Mouse (Mus musculus) ES-E14 (cell line): Measurements from ENCODE around the gene Cdh3. TPM values are rescaled to one million over a fixed set of nuclear protein-coding genes. Genes with fewer than 3 reads are reported as not detected.
"Not testable (repeated sequence)": the region's sequence is repeated elsewhere in the genome, so short reads cannot be mapped to it uniquely, and the experiment has no call there.

Experiments used
- DNase-seq: peaks from one replicate; pipeline ENCODE4 v3.0.0-alpha.2; 2013; ENCODE audit warnings: low read depth, low spot score
- H3K27ac ChIP-seq: 2 replicates; pipeline ENCODE4 v1.5.1; 2012; ENCODE audit warnings: low read depth, mild to moderate bottlenecking, low read length, moderate library complexity, mixed read lengths; ENCODE audit not compliant: poor library complexity, insufficient read depth, severe bottlenecking
- H3K36me3 ChIP-seq: 2 replicates; pipeline ENCODE4 v1.6.1; 2012; ENCODE audit warnings: mild to moderate bottlenecking, low read length, moderate library complexity, mixed read lengths; ENCODE audit not compliant: control insufficient read depth, poor library complexity, insufficient read depth, severe bottlenecking
- H3K4me1 ChIP-seq, 2 experiments: fragments of 150-350 bp in 1 of 2; sonication (generic) in 1 of 2; 2 replicates each; pipeline ENCODE4 v1.6.1; 2012; ENCODE audit warnings: low read length in 2 of 2, mild to moderate bottlenecking in 1 of 2, mixed read lengths in 1 of 2; ENCODE audit not compliant: control insufficient read depth in 2 of 2, insufficient read depth in 2 of 2, poor library complexity in 1 of 2
- H3K4me3 ChIP-seq, 2 experiments: fragments of 150-350 bp in 1 of 2; sonication (generic) in 1 of 2; 2 replicates each; pipeline ENCODE4 v1.5.1; 2012; ENCODE audit warnings: low read length in 2 of 2, low read depth in 1 of 2, mild to moderate bottlenecking in 1 of 2, mixed read lengths in 1 of 2; ENCODE audit not compliant: insufficient read depth in 1 of 2, poor library complexity in 1 of 2, severe bottlenecking in 1 of 2
- H3K9ac ChIP-seq: 2 replicates; pipeline ENCODE4 v1.6.1; 2012; ENCODE audit warnings: low read depth, mild to moderate bottlenecking, low read length, mixed read lengths; ENCODE audit not compliant: poor library complexity, insufficient read depth, severe bottlenecking
- H3K9me3 ChIP-seq: fragments of 150-350 bp; sonication (generic); 2 replicates; pipeline ENCODE4 v1.6.1; 2012; ENCODE audit warnings: low read depth, mild to moderate bottlenecking, low read length; ENCODE audit not compliant: control insufficient read depth, insufficient read depth
- CHD2 ChIP-seq: IDR thresholded peaks from 2 replicates; pipeline ENCODE4 v1.6.1; 2014; ENCODE audit warnings: mild to moderate bottlenecking, low read depth, low read length, inconsistent platforms
- HCFC1 ChIP-seq: IDR thresholded peaks from 2 replicates; pipeline ENCODE4 v1.6.1; 2012; ENCODE audit warnings: low read length, inconsistent platforms, borderline replicate concordance; ENCODE audit not compliant: insufficient read depth
- MAFK ChIP-seq: IDR thresholded peaks from 2 replicates; pipeline ENCODE4 v1.6.1; 2014; ENCODE audit warnings: mild to moderate bottlenecking, low read depth, low read length, inconsistent platforms; ENCODE audit not compliant: insufficient read depth
- ZC3H11A ChIP-seq: IDR thresholded peaks from 2 replicates; pipeline ENCODE4 v1.6.1; 2012; ENCODE audit warnings: low read depth, mild to moderate bottlenecking, inconsistent platforms, low read length, borderline replicate concordance
- ZNF384 ChIP-seq: IDR thresholded peaks from 2 replicates; pipeline ENCODE4 v1.6.1; 2012; ENCODE audit warnings: low read depth, low read length, inconsistent platforms
- in situ Hi-C, 2 experiments: fragments of 600-800 bp; cut with MboI; formaldehyde crosslinking; loops; one replicate each; pipeline ENCODE4 v1.15.1; 2025; ENCODE audit warnings: low sequenced_read_pairs in 2 of 2, inconsistent platforms in 1 of 2; ENCODE audit not compliant: unreplicated experiment in 2 of 2
- total RNA-seq: library from RNA; depleted of rRNA; stranded (reverse); fragments of 300-350 nt; gene quantifications from 2 replicates; pipeline ENCODE4 v1.2.3, GENCODE M21; 2012

Gene Cdh3
- total RNA-seq, 1 experiment = 16.8 TPM

DNA sequence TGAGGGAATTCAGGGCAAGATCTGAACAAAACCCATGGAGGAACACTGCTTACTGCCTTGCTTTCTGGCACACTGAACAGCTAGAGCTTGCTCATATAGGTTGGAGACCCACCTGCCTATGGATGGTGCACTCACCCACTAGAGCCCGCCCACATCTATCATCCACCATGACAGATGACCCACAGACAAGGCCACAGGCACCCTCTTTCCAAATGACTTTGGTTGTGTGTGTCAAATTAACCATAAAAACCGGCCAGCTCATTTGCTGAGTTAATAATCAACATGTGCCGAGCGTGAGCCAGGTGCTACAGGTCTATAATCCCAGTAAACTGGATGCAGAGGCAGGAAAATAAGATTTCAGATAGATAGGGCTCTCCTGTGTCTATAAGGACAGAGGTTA lies 59.7 kb downstream of the Cdh3 start:
- Histone ChIP-seq H3K9me3 (no peaks in the 10 kb centered on the region), H3K4me1 (no peaks in the 10 kb centered on the region), H3K9ac (no peak overlapping the region), H3K27ac (no peak overlapping the region), H3K4me3 (no peak overlapping the region), H3K36me3 (no peaks in the 10 kb centered on the region)
- DNase-seq = no peak
- TF ChIP-seq MAFK = no peak
- TF ChIP-seq HCFC1 = no peak
- TF ChIP-seq CHD2 = no peak
- TF ChIP-seq ZC3H11A = no peak
- TF ChIP-seq ZNF384 = no peak
- in situ Hi-C loops = loop anchor here in 1 of 2 experiments (5.0 kb wide), 1 partner anchor 67 kb away; no protein-coding TSS in a partner anchor

- DNase-seq = no peak
- Histone ChIP-seq H3K4me1 (no peaks in the 10 kb centered on the region), H3K36me3 (no peaks in the 10 kb centered on the region), H3K9ac (no peak overlapping the region), H3K27ac (no peak overlapping the region), H3K4me3 (no peak overlapping the region), H3K9me3 (no peaks in the 10 kb centered on the region)
- no peak for TF ChIP-seq MAFK
- TF ChIP-seq CHD2 = no peak
- TF ChIP-seq ZC3H11A = no peak
- no peak for TF ChIP-seq ZNF384
- TF ChIP-seq HCFC1 = no peak
- in situ Hi-C loops = loop anchor here in 1 of 2 experiments (5.0 kb wide), 1 partner anchor 66 kb away; no protein-coding TSS in a partner anchor
Observed at GRCm38 (mm10) chr8:106571551-106572172, 61.0 kb downstream of the Cdh3 start.

DNA sequence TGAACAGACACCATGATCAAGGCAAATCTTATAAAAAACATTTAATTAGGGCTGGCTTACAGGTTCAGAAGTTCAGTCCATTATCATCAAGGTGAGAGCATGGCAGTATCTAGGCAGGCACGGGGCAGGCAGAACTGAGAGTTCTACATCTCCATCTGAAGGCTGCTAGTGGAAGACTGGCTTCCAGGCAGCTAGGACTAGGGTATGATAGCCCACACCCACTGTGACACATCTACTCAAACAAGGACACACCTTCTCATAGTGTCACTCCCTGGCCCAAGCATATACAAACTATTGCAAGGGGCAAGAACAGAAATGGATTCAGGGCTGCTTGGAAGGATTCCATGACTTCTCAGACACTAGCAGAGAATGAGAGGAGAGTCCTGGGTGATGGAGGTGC lies 61.5 kb downstream of the Cdh3 start:
- not testable (repeated sequence) for H3K27ac ChIP-seq

DNA sequence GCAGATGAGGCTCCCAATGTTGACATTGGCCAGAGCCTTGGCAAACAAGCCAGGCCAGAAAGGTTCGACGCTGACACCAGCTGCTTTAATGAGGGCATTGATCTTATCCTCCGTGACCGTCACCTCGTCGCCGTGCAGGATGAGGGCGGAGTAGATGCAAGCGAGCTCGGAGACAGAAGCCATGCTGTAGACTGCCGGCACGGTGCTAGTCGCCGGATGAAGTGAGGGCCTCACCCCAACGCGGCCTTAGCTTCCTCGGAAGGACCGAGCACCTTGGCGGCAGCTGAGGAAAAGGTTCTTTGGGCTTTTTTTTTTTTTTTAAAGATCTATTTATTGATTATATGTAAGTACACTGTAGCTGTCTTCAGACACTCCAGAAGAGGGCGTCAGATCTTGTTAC lies 62.5 kb downstream of the Cdh3 start, which contains the start of gene Gm10073:
TSS of gene Gm10073 (minus strand) at position 294 of the 400 bp plus-strand sequence.
- in situ Hi-C loops = loop anchor here in 1 of 2 experiments (5.0 kb wide), 1 partner anchor 64 kb away; no protein-coding TSS in a partner anchor
- H3K36me3 ChIP-seq, H3K27ac ChIP-seq, H3K9me3 ChIP-seq, DNase-seq, H3K4me1 ChIP-seq: not testable (repeated sequence)
- Histone ChIP-seq H3K9ac (0 out of 2 replicates have a peak within 1 kb of the TSS, but pooled peaks have one; percentile 7), H3K4me3 (peak within 1 kb of the TSS; percentile 20 to 46; a peak in 2 of 4 replicates)

More for the DNA sequence above, 61.5 kb downstream of the Cdh3 start:
- not testable (repeated sequence) for H3K9ac ChIP-seq, H3K4me3 ChIP-seq, H3K36me3 ChIP-seq, DNase-seq, H3K4me1 ChIP-seq, H3K9me3 ChIP-seq
- in situ Hi-C loops = loop anchor here in 1 of 2 experiments (5.0 kb wide), 1 partner anchor 65 kb away; no protein-coding TSS in a partner anchor

- Histone ChIP-seq H3K4me1 (0 out of 4 replicates have a peak, but pooled peaks cover 0 to 3% of the 10 kb centered on the region in 2 experiments), H3K27ac (no peak overlapping the region), H3K9me3 (no peaks in the 10 kb centered on the region), H3K36me3 (no peaks in the 10 kb centered on the region), H3K9ac (no peak overlapping the region), H3K4me3 (no peak overlapping the region)
- DNase-seq = no peak
- in situ Hi-C loops = loop anchor here in 1 of 2 experiments (5.0 kb wide), 1 partner anchor 63 kb away; no protein-coding TSS in a partner anchor
- no peak for TF ChIP-seq CHD2
- TF ChIP-seq ZC3H11A = no peak
- no peak for TF ChIP-seq HCFC1
Observed at GRCm38 (mm10) chr8:106574283-106574682, 63.6 kb downstream of the Cdh3 start.
